Mouse (Mus musculus): ENCODE data around the gene Mapre3.
"Not testable (repeated sequence)": the region's sequence is repeated elsewhere in the genome, so short reads cannot be mapped to it uniquely, and the experiment has no call there.

Gene Mapre3

DNA sequence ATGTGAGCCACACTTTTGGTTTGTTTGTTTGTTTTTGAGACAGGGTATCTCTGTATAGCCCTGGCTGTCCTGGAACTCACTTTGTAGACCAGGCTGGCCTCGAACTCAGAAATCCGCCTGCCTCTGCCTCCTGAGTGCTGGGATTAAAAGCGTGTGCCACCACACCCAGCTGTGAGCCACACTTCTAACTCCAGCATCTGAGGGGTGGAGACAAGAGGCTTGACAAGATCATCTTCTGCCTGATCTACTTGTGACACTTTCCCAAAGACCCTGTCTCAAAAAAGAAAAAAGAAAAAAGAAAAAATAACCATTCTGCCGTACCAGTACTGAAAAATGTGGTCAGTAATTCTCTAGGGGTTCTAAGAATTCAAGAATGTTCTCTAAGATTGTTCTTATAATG lies 67.4 kb downstream of the Mapre3 start:
- DNase-seq (ENCODE audit: low spot score in 2 of 2): not testable (repeated sequence)

DNA sequence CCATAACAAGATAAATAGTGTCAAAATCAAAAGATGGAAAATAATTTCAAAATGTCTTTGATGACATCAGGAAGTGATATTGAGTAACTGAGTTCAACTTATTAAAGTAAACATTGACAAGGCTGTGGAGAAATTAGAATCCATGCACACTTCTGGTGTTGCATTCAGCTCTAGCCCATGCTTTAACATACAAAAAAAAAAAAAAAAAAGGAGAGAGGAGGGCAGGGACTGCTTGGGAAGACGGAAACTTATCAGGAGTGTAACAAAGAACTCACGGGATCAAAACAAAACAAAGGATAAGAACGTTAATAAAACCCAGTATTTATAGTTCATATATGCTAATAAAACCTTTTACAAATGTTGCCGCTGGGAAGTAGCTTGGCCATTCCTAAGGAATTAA lies 71.8 kb downstream of the Mapre3 start:
- DNase-seq (ENCODE audit: low spot score in 2 of 2): no peak

DNA sequence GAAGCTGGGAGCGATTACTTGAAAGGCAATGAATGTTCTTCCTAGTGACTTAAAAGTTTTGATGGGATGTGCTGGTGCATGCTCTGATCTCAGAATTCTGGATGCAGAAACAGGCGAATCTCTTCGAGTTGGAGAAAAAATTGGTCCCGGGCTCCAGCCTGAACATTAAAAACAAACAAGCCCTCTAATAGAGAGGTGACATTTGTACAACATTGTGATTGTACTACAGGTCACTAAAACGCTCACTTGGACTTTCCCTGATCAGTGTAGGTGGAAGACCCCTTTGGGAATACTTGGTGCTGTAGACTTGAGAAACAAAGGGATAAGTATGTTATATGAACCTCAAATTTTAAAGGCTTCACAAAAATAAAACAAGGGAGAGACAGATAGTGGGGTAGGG lies 72.3 kb downstream of the Mapre3 start:
- no peak for DNase-seq (ENCODE audit: low spot score in 2 of 2)

DNA sequence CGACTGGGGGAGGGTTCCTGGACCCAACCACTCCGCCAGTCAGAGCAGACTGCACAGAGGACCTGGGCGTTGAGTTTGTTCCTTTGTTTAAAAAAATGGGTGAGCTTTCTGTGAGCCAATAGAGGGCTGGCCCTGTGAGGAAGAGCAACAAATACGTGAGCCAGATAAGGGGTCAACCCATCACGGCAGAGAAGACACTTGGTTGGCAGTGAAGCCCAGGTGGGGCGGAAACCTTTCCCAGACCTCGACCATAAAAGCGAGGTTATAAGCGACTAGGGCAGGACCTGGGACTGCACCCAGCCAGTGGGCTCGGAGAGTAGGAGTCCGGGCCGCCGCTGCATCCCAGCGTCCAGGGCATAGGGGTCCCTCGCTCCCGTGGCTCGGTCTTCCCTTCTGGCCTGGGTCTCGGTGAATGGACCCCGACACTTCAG lies 72.9 kb downstream of the Mapre3 start:
- DNase-seq (ENCODE audit: low spot score in 2 of 2): peak; percentile 64 to 79

- peak; percentile 82 to 91 for DNase-seq (ENCODE audit: low spot score in 2 of 2)
These were observed 73.5 kb downstream of the Mapre3 start for GRCm38 (mm10) chr5:30887858-30888336.

- peak; percentile 93 to 96 for DNase-seq (ENCODE audit: low spot score in 2 of 2)
These were observed 74.1 kb downstream of the Mapre3 start, which contains the start of gene Agbl5 for GRCm38 (mm10) chr5:30888337-30889087. Gene Agbl5, plus strand, starts transcription at chr5:30888694.

DNA sequence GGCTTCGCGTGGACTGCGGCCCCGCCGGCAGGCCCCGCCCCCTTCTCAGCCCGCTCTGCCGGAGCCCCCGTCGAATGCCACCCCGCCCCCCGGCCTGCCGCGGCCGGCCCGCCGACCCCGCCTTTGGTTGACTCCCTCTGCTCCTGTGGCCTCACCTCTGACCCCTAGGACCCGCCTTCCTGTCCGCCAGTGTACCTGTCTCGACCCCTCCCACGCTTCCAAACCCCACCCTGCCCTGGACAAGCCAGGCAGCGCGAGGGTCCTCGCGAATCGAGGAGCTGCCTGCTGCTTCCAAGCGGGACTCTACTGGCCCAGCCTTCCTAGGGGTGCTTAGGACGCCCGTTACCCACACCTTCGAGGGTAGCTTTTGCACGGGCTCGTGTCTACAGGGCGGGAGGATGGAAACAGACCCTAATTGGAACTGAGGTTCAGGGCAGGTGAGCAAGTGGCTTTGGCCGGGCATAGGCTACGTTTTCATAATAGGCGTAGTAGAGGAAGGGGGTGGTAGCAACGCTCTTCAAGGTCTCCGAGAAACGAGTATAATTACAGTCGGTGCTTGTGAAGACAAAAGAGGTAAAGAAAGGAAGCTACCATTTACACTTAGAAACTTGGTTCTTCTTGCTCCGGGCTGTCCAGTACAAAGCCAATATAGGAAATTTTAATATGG lies 74.8 kb downstream of the Mapre3 start:
- no peak for DNase-seq (ENCODE audit: low spot score in 2 of 2)

GRCm38 (mm10) chr5:30890375-30890774 lies 75.9 kb downstream of the Mapre3 start:
- no peak for DNase-seq (ENCODE audit: low spot score in 2 of 2)

- no peak for DNase-seq (ENCODE audit: low spot score in 2 of 2)
These were observed 87.4 kb downstream of the Mapre3 start for GRCm38 (mm10) chr5:30901860-30902259.

GRCm38 (mm10) chr5:30907413-30908059 lies 93.1 kb downstream of the Mapre3 start, which contains the start of gene Ost4:
Gene Ost4, minus strand, starts transcription at chr5:30907788.
- peak; percentile 97 for DNase-seq (ENCODE audit: low spot score in 2 of 2)

DNA sequence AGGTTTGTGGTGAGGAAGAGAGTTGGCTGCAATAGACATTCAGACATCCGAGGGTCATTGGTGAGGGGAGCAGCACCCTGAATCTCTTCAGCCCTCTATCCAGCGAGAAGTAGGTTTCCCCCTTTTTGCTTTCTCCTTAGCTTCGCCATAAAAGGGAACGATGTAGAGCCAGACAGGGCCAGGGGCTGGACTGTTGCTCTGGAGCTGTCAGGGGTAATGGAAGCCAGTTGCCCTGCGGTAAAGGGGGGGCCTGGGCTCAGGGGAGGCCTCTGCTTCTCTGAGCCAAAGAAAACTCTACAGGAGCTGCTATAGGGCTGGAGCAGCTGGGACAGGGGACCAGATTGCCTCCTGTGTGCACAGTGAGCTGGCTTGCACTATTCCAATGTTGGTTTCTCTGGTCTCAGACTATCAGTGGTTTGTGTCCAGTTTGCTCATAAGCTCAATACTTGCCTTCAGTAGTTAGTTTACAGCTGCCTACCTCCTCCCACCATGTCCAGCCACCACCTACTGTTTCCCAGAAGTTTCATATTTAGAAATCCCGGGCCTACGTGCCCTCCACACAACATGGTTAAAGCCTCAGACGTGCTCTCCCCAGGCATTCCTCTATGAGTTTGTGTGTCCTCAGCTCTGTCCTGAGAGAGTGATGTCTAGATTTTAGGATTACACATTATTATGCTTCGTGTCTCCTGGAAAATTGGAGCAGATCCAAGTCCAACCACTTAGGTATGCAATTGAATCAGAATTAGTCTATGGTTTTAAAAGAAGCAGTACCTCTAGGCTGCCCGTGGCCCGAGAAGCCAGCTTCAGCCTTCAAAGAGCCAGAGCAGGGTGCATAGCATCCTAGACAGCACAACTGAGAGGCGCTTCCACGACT lies 94.2 kb downstream of the Mapre3 start:
- no peak for DNase-seq (ENCODE audit: low spot score in 2 of 2)

- DNase-seq (ENCODE audit: low spot score in 2 of 2): no peak
These were observed 94.8 kb downstream of the Mapre3 start for GRCm38 (mm10) chr5:30909300-30909659.

DNA sequence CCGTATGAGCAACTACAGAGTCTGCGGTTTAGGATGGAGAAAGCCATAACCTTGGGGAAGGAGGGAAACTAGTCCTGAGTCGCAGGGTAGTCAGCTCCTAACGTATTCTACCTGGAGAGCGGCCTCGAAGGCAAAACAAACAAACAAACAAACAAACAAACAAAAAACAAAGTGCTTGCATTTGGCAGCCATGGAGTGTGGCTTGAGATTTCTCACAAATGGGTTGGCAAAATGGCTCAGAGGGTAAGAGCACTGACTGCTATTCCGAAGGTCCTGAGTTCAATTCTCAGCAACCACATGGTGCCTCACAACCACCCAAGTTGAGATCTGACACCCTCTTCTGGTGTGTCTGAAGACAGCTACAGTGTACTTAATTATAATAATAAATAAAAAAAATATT lies 95.4 kb downstream of the Mapre3 start:
- no peak for DNase-seq (ENCODE audit: low spot score in 2 of 2)

DNA sequence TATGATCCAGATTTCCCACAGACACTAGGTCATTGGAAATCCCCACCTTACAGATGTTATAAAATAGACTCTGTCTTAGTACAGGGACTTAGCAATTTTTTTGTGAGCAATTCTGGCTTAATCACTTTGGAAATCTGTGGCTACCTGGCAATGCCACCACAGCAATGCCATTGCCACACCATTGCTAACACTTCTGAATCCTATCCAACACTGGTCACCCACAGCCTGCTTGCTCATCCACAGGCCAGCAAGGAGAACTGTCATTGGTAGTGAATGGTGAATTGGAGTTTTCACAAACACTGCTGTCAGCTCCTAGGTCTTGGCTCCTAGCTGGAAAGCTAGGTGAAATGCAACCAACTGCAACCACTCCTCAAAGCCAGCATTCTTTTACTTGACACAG lies 96.0 kb downstream of the Mapre3 start:
- no peak for DNase-seq (ENCODE audit: low spot score in 2 of 2)

DNA sequence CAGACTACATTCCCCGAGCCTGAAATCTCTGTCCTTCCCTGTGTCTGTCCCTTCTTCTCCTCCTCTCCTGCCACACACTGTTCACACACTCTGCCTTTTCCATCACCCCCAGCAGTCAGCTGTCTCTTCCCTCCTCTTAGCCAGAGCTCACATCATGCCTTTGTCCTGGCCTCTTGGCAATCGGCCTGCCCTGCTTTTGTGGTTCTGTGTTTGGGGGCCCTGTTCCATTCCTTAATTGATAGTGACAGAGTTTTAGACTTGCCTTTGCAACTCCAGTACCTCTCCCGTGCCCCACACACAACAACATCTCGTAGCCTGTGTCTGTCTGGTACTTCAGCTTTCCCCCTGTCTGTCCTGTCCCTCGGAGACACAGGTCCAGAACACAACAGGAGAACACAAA lies 97.7 kb downstream of the Mapre3 start:
- no peak for DNase-seq (ENCODE audit: low spot score in 2 of 2)

DNA sequence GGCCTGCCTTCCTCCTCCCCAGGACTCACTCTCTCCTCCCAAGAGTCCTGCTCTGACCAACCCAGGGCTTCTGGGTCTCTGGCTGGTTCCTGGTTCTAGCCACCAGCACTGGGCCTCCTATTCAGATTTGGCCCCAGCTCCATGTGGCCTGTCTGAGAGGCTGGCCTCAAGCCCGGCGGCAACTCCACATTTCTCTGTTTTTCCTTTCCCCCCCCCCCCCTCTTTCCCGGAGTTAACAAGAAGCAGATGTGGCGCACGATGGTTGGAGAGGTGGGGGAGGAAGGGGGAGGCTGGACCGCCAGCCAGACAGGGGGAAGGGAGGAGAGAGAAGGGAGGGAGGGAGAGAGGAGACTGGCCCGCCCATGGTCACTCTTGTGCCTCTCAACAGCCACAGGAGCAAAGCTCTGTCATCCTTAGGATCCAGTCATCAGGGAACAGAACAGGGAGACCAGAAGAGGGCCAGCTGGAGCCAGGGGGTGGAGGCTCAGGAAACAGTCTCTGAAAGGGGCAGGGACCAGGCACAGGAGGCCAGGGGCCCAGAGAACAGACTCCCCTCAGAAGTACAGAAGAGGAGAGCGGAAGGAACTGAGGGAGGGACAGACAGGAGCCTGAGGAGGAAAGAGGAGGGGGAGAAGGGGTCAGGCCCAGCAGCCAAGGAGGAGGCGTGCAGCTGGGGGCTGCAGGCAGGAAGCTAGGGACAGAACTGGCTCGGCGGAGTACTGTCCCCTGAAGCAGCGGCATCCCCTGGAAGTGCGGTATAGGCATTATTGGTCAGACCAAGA lies 98.8 kb downstream of the Mapre3 start, which contains the start of gene Emilin1:
Emilin1 (plus strand) TSS at position 343 of the 782 bp plus-strand sequence.
- DNase-seq (ENCODE audit: low spot score in 2 of 2): peak; percentile 39 to 40

GRCm38 (mm10) chr5:30914101-30914635 lies 99.7 kb downstream of the Mapre3 start:
- no peak for DNase-seq (ENCODE audit: low spot score in 2 of 2)

- DNase-seq (ENCODE audit: low spot score in 2 of 2): no peak
These were observed 100.4 kb downstream of the Mapre3 start for GRCm38 (mm10) chr5:30914849-30915248.

- peak; percentile 52 to 55 for DNase-seq (ENCODE audit: low spot score in 2 of 2)
These were observed 101.0 kb downstream of the Mapre3 start for GRCm38 (mm10) chr5:30915456-30915855.
